Mouse (Mus musculus) ES-Bruce4 (cell line): Measurements from ENCODE around the gene Wdr60.

Experiments
- CTCF ChIP-seq: IDR thresholded peaks from one replicate; pipeline ENCODE4 v1.8.1; 2011; ENCODE audit warnings: low read depth, low read length
- EP300 ChIP-seq: IDR thresholded peaks from 2 replicates; pipeline ENCODE4 v1.6.1; 2011; ENCODE audit warnings: low read depth, low read length; ENCODE audit not compliant: insufficient read depth
- POLR2A ChIP-seq: IDR thresholded peaks from one replicate; pipeline ENCODE4 v1.8.1; 2011; ENCODE audit warnings: low read length; ENCODE audit not compliant: insufficient read depth

DNA sequence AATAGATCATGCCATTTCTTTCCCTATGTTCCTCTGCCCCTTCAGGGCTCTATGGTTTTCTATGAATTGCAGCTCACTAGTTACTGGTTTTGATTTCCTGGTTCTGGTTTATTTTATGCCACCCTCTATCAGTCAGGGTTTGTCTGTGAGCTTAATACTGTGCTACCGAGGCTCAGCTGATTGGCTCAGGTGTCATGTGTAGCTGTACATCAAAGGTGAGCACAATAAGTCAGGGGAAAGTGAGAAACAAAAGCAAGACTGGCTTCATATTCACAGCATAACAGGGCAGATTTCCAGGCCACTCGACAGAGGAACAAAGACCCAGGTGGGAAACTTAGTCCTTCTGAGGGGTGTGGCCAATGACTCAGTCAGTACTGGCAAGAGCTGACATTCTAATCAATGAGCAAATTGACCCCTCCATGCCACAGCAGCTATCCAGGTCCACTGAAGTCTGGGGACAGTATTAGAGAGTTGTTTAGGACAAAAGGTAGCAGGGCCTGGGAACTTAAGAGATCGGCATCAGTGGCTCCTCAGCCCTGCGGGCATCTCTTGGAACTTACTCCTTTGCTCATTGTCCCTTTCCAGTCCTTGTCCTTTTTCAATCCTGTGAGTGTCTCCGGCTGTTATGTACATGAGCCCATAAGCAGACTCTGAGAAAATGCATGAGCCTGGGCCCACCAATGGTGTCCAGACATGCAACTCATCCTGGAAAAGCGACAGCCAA lies 79.4 kb downstream of the Wdr60 start:
- TF ChIP-seq CTCF (no peak), EP300 (no peak), POLR2A (no peak)
